Mouse (Mus musculus): ENCODE measurements around the gene Pmp22.

DNA sequence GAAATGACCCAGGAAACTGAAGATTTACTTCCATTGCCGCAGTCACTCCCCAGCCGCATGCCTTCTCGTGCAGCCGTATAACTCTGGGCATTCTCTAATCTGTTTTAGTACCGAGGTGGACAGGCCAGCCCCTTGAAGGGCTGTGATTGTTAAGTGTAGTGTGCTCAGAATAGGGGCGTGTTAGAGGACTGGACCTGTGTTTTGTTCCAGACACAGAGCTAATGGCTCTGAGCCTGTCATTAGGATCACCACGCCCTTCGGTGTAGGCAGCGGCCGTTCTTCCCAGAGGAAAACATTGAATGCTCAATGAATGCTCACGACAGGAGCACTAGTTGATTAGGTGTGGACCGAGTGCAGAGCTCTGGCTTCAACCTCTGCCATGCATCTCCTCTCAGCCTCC lies 1.1 kb downstream of the Pmp22 start:
- TF ChIP-seq POLR2A (IDR thresholded peaks at IDR 0.05; ENCODE audit: low read depth, low read length) (no peak), CTCF (IDR thresholded peaks at IDR 0.05; ENCODE audit: extremely low read depth, insufficient read depth, insufficient read length, insufficient replicate concordance) (no peak)
